Mouse (Mus musculus) heart, postnatal 10 days (tissue): Measurements from ENCODE around the gene Ccer2. TPM values are rescaled to one million over a fixed set of nuclear protein-coding genes. Genes with fewer than 3 reads are reported as not detected.
A peak's percentile ranks its signal among the peaks of the same experiment; 100 is the strongest.

Experiments
- DNase-seq, 2 experiments: peaks; one replicate each; pipeline ENCODE4 v3.0.0; 2021
- intact Hi-C: fragments of 180-260 bp; cut with DNase I; formaldehyde crosslinking; loops from one replicate; pipeline ENCODE4 v1.15.1; 2025
- total RNA-seq, 2 experiments: library from RNA; stranded (reverse); gene quantifications; 2 replicates each; pipeline ENCODE4 v1.2.3; 2021

The Ccer2 gene
- total RNA-seq, 2 experiments from 2014 or later, result not detected

DNA sequence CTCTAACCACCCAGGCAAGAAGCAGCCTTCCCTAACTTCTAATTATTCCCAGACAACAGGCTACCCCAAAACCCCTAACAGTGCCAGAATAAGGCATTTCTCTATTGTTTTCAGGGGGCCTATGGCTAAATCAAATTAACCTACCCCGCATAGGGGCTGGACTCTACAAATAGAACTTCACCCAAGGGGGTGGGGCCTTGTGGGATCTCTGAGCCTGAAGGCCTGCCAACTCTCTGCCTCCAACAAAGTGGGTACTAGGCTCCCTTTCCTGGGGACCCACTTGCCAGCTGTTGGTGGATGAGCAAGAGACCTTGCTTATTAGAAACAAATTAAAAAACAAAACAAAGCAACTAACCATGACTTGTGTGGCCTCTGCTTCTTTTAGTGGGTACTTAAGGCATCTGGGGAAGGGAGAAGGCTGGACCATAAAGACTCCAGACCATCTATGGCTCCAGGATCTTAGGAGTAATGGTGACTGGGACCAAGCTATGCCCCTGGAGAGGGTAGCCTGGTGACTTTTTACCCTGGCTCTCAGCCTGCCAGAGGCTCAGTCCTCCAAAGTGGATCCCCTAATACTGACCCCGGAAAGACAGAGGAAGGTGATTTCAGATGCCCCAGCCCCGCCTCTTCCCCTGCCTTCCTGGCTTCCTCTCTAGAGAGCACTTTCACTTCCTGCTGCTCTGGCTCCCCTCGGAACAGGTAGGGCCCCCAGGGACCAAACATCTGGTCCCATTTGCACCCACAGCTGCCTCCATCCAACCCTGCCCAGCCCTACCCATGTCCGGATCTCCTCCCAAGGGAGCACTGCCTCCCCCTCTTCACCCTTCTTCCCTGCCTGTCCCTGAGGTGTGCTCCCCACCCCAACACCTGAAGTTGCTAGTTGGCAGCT lies 32.6 kb downstream of the Ccer2 start, which contains the start of gene Rinl:
Rinl (plus strand) TSS at position 663 of the 889 bp plus-strand sequence.
- intact Hi-C loops, result no loop called here

DNA sequence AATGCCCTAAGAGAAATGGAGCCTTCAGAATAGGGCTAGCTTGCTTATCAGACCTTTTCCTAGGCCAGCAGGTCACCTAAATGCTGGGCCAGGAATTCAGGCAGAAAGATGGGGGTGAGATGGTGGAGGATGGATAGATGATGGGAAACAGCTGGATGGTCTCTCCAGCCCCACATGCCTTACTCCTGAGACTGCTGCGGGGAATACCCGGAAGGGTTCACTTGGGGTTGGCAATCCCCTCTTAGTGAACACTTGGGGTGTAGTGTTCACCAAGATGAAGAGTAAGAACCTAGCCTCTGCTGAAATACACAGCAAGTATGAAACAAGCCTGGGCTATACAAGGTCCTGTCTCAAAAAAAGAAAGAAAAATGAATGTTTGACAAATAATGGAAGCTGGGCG lies 33.3 kb downstream of the Ccer2 start:
- no peak for DNase-seq
- intact Hi-C loops, result no loop called here

More for the DNA sequence above, 32.6 kb downstream of the Ccer2 start, which contains the start of gene Rinl:
- no peak for DNase-seq

DNA sequence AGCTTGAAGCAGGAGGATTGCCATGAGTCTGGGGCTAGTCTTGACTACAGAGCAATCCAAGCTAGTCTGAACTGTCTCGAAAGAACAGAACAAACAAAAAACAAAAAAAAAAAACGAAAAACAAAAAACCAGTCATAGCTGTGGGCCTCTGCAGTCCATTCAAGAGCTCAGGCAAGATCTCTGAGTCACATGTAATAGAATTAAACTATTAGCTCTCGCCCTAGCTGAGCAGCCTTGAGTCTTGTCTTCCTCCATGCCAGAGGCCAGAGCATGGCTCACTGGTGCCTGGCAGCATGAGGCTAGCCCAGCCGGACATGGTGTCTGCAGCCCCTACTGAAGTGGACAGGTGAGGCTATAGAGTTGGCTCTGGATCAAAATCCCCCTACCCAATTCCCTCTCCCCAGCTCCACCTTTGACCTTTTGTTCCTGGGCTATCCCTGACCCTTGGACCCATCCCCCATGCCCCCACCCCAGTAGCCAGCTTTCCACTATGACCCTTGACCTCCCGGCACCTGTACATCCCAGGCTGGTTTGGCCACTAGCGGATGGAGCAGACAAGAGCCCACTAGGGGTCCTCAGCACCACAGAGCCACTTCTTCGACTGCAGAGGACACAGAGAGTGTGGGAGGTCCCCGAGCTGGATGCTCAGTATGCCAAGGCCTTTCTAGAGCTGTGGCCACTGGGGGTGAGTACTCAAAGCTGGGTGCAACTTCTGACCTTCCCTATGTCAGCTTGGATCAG lies 34.3 kb downstream of the Ccer2 start:
- intact Hi-C loops, result loop anchor here (5.0 kb wide), 1 partner anchor 182 kb away; no protein-coding TSS in a partner anchor
- DNase-seq, result no peak

DNA sequence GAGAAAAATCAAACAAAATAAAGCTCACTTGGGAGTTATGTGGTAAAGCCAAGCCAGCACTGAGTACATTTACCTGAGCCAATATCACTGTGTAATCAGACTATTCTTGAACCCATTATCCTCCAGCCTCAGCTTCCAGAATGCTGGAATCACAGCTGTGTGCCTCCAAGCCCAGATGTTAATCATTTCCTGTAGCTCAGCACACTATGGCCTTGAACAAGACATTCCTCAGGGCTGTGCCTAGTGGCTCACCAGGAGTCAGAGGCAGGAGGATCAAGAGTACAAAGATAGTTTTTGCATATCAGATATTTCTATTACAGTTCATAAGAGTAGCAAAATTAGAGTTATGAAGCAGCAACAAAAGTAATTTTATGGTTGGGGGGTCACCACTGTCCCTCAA lies 35.7 kb downstream of the Ccer2 start:
- no peak for DNase-seq
- intact Hi-C loops, result loop anchor here (5.0 kb wide), 1 partner anchor 181 kb away; no protein-coding TSS in a partner anchor

DNA sequence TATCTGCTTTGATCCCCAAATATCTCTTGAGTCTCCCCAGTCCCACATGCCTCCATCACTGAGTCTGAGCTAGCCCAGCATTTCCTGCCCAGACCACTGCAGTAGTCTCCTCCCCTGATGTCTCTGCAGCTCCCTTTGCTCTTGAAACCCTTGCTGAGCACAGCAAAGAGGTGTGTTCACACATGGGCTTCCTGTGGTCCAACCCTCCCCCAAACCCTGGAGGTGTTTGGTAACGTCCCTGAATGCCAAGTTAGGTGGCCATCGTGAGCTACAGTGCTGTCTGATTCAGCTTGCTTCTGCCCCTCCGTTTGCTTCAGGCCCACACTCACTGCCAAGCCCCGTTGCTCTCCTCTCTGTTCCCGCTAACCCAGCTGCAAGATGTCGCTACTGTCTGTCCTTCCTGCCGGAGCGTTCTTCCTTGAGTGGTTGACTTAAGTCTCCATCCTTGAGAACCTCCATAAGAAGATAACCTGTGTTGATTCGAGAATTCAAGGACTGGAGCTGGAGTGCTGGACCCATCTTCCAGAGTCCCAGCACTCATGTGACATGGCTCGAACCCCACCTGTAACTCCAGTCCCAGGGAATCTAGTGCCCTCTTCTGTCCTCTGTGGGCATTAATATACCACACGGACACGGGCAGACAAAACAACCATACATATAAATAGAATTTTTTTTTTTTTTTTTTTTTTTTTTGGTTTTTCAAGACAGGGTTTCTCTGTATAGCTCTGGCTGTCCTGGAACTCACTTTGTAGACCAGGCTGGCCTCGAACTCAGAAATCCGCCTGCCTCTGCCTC lies 36.6 kb downstream of the Ccer2 start:
- DNase-seq, result no peak
- intact Hi-C loops, result loop anchor here (5.0 kb wide), 1 partner anchor 180 kb away; no protein-coding TSS in a partner anchor

DNA sequence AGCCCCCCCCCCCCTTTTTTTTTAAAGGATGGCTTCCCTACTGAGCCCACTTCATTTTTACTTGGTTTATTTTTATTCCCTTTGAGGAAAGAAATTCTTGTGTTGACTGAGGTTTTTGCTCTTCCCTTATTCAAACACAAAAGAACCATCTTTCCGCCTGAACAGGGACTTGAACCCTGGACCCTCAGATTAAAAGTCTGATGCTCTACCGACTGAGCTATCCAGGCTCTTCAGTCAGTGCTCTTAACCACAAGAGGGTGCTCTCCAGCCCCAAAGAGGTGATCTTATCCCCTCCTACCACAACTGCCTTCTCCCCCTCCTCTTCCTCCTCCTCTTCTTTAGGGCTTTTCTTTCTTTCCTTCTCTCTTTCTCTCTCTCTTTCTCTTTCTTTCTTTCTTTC lies 37.9 kb downstream of the Ccer2 start:
- peak; percentile 45 to 51 for DNase-seq
- intact Hi-C loops, result loop anchor here (2.0 to 5.0 kb wide), 2 partner anchors 33 to 178 kb away; no protein-coding TSS in a partner anchor

DNA sequence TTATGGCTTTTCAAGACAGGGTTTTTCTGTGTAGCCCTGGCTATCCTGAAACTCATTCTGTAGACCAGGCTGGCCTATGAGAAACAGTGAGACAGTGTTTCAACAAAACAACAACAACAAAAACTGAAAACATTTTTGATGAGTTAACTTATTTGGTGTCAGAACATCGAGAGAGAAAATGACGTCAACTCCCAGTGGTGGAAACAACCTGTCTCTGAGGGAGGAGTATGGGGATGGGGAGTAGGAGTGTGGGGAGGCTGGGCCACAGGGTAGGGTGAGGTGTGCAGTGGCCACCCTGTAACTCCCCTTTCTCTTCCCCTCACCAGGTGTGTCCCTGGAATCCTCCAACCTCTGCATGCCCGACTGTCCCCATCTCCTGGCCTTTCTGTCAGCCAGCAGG lies 38.5 kb downstream of the Ccer2 start:
- DNase-seq, result no peak
- intact Hi-C loops, result loop anchor here (2.0 to 5.0 kb wide), 2 partner anchors 32 to 178 kb away; no protein-coding TSS in a partner anchor

DNA sequence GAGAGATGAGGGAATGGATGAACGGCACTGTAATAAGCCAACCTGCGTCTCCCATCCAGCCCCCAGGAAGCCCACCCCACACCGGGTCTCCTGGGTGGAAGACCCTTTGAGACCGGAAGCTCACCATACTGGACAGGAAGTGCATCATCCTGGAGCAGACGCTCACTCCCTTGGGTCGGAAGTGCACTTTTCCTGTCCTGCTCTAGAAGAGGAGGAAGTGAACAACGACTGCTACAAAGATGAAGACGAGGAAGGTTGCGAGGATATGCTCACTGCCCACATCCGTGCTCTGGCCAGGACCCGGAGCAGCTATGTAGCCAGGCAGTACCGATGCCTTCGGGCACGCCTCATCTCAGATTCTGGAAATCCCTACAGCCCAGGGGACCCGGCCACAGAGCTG lies 39.9 kb downstream of the Ccer2 start:
- DNase-seq, result no peak
- intact Hi-C loops, result loop anchor here (1.0 to 5.0 kb wide), 3 partner anchors 31 to 246 kb away; no protein-coding TSS in a partner anchor

DNA sequence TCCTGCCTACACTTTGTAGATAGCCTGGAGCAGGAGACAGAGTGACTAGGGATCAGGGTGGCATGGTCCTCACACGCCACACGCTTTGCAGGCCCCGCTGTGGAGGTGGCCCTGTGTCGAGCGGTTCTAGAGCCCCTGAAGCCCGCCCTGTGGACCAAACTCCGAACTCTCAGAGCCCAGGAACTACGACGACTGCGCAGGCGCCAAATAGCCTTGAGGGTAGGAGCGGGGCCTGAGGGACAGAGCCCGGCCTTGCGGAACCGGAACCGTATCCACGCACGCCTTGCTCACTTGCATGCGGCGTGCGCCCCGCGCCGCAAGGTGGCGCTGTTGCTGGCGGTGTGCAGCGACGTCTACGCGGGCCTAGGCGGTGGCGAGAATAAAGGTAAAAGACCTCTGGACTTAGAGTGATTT lies 40.6 kb downstream of the Ccer2 start:
- peak; percentile 84 to 90 for DNase-seq

DNA sequence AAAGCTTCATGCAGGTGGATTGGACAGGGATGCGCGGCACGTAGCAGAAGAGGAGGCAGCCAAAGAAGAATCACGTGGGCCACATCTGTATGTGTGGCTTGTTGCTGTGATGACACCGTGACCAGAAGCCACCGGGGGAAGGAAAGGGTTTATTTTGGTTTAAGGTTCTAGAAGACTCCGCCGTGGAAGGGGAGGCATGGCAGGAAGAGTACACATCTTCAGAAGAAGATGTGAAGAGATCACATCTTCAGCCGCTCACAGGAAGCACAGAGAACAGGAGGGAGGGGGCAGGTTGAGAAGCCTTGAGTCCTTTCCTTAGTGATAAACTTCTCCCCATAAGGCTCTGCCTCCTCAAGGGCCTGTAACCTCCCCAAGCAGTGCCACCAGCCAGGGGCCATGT lies 44.0 kb downstream of the Ccer2 start:
- DNase-seq, result no peak
- intact Hi-C loops, result loop anchor here (5.0 kb wide), 1 partner anchor 242 kb away; no protein-coding TSS in a partner anchor

More for the DNA sequence above, 40.6 kb downstream of the Ccer2 start:
- intact Hi-C loops, result loop anchor here (1.0 to 5.0 kb wide), 2 partner anchors 71 to 246 kb away; no protein-coding TSS in a partner anchor

DNA sequence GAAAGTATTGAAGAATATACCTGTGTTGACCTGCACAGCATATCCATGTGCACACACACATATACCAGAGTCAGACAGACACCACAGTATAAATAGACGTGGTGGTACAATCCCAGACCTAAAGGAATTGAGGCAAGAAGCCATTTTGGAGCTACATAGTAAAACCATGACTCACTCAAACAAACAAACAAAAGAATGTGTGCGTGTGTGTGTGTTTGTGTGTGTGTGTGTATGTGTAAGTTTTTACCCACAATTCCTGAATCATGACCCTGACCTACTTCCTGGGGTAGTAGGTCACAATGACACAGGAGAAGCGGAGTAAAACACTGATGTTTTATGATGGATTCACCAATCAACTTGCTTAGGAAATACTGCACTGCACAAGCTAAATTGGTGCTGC lies 45.5 kb downstream of the Ccer2 start:
- intact Hi-C loops, result no loop called here
- DNase-seq, result no peak

DNA sequence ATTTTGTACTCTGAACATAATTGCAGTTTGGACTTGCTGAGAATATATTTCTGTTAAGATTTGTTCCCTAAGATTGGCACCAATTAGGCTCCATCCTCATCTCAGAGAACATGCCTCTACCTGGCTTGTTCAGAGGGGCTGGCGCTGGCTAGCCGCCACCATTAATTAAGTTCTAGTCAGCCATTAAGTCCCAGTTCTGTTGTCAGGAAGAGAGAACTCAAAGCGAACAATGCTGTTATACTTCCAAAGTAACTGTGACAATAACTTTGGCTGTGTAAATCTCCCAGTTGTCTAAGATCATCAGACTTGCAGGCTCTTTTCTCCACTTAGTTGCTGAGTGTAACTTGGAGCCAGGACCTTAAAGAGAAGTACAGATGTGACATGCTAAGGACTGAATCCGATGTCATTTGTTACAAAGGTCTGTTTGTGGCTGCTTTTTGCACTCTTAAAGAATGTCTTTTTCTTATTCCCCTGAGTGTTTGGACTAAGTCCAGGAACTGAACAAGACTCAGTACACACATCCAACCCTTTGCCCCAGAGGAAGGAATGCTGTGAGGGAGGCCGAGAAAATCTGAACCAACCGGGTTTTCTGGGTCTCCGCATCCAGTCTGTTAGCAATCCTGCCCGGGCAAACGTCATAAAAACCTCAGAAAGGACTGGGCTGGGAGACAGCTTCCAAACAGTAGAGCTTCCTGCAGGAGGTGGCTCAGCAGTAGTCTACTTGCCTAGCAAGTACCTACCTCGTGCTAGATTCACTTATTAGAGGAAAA lies 46.1 kb downstream of the Ccer2 start:
- intact Hi-C loops, result no loop called here
- peak in 1 of 2 experiments; percentile 72 for DNase-seq

DNA sequence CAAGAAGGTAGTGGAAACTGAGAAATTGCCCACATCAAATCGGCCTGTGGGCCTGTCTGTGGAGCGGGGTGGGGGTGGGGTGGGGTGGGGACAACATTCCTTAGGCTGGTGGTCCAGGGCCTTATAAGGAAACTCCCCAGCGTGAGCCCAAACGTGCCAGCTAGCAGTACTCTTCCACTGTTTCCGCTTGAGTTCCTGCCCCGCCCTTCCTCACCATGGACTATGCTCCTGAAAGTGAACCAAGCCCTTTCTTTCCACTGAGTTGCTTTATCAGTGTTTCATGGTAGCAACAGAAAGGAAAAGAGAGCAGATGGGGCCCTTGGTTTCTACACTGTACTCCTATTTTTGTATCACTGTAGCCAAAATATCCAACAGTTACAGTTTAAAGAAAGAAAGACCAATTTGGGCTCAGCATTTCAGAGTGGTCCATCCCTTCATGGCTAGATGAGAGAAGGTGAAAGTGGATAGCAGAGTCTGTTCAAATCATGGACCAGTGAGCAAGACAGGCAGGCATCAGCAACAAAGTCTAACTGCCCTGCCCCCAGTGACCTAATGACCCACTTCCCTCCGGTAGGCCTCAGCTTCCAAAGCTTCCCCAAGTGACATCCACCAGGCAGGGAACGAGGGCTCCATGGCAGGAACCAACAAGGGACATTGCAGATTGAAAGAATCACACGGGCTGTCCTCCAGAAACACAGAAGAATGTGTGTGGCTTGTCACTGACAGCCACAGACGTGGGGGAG lies 47.0 kb downstream of the Ccer2 start:
- DNase-seq, result peak in 1 of 2 experiments; percentile 48
- intact Hi-C loops, result no loop called here

DNA sequence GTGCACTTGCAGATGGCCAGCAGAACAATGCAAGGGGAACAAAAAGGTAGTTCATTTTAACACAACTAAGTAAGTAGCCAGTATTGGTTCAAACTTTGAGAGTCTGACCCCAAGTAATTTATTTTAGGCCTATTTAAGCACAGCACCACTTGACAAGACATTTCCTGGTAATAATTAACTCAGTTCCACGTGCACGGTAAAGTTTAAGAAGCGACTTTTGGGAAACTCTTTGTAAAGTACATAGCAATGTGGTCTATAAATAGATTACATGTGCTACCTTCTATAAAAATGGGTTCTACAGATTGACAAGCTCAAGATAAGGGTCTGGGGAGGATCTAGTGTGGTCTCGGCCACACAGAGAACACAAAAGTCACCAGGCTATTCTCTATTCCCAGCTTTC lies 47.8 kb downstream of the Ccer2 start:
- intact Hi-C loops, result no loop called here
- DNase-seq, result no peak

DNA sequence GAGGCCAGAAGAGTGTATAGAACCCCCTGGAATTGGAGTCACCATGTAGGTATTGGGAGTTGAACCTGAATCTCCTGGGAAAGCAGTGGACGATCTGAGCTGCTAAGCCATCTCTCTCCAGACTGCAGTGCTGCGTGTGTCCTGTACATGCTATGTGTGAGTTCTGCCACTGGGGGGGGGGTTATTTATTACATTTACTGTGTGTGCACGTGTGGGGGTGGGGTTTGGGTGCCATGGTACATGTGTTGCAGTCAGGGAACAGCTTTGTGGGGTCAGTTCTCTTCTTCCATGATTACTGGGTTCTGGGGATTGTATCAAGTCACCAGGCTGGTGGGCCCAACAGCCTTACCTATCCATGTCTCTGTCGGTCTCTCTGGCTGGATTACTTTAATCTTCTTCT lies 50.9 kb downstream of the Ccer2 start:
- intact Hi-C loops, result loop anchor here (5.0 kb wide), 1 partner anchor 625 kb away; no protein-coding TSS in a partner anchor
- peak in 1 of 2 experiments; percentile 49 for DNase-seq

DNA sequence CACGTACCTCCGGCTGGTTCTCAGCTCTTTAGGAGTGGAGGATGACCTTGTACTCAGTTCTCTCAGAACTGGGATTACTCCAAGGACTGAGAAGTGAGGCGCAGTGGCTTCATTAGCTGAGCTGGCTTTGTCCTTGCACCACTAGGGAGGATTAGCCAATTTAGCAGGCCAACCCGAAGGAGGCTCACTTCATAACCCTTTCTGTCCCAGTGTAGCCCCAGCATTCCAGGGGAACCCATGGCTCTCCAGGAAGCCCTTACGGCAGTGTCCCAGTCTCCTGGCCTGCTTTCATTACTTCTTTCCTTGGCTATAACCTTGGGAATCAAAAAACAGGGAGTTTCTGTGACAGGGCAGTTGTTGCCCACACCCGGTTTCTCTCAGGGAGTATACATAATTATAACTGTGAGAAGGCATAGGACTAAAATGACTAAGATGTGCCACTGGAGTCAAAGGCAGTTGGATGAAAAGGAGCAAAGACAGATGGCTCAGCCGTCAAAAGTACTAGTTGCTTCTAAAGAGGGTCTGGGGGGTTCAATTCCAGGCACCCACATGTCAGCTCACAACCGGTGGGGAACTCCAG lies 51.8 kb downstream of the Ccer2 start:
- DNase-seq, result peak; percentile 67 to 70
- intact Hi-C loops, result loop anchor here (2.0 to 5.0 kb wide), 2 partner anchors 17 to 625 kb away; partner anchors contain the start of gene Ech1

DNA sequence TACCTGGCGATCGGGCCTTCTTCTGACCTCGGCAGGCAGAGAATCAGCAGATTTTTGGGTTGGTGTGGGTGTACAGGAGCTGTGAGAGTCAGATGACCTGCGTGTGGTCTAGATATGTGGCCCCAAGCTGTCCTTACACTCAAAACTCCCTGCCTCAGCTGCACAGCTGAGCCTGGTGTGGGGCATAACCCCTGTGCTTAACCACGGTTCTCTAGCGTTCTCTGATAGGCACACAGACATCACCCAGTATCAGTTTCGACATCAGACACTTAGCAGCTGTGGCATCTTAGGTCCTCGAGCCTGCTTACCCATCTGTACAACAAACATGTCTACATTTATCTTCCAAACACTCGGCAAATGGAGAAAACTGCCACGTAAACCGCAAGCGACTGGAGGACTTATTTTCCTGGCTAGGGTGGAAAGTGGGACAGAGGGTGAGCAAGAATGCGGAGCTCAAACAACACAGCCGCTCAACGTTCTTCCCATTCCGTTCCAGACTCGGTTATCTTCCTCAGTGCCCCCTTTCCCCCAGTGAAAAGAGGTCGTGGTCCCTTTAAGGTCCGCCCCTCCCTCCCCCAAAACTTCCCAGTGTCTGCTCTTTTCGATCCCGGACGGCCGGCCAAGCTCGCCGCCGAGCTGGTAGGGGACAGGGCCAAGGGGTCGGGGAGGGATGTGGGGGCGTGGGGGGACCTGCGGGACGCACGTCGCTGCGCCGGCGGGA lies 52.4 kb downstream of the Ccer2 start, which contains the start of gene Hnrnpl:
Hnrnpl (plus strand) TSS at position 321 of the 721 bp plus-strand sequence.
- peak in 1 of 2 experiments; percentile 85 for DNase-seq
- intact Hi-C loops, result loop anchor here (2.0 to 5.0 kb wide), 2 partner anchors 16 to 624 kb away; partner anchors contain the start of gene Ech1
